Mouse (Mus musculus) small intestine, adult 2 months (tissue): ENCODE results near the gene Ptpre. TPM values are rescaled to one million over a fixed set of nuclear protein-coding genes. Genes with fewer than 3 reads are reported as not detected.

Experiments
- H3K27ac ChIP-seq: fragments of 200-500 bp; 2 replicates; pipeline ENCODE4 v1.5.1; 2012; ENCODE audit warnings: low read depth, low read length, control low read depth, inconsistent platforms; ENCODE audit not compliant: insufficient read depth
- H3K27me3 ChIP-seq: fragments of 200-500 bp; 2 replicates; pipeline ENCODE4 v1.6.1; 2012; ENCODE audit warnings: mild to moderate bottlenecking, moderate library complexity, low read length, inconsistent platforms; ENCODE audit not compliant: control insufficient read depth, insufficient read depth
- H3K36me3 ChIP-seq: fragments of 200-500 bp; 2 replicates; pipeline ENCODE4 v1.6.1; 2012; ENCODE audit warnings: mild to moderate bottlenecking, low read length, control low read depth, inconsistent platforms; ENCODE audit not compliant: control insufficient read depth, insufficient read depth
- H3K4me1 ChIP-seq: fragments of 200-500 bp; 2 replicates; pipeline ENCODE4 v1.6.1; 2012; ENCODE audit warnings: low read length, inconsistent platforms, mixed read lengths; ENCODE audit not compliant: control insufficient read depth, insufficient read depth, insufficient read length
- H3K4me3 ChIP-seq: fragments of 200-500 bp; 2 replicates; pipeline ENCODE4 v1.5.1; 2012; ENCODE audit warnings: low read depth, mild to moderate bottlenecking, control low read depth, inconsistent platforms, low read length, moderate library complexity
- CTCF ChIP-seq: fragments of 200-500 bp; IDR thresholded peaks from 2 replicates; pipeline ENCODE4 v1.5.1; 2012; ENCODE audit warnings: low read depth, mild to moderate bottlenecking, control low read depth, inconsistent platforms, low read length, moderate library complexity, mixed read lengths; ENCODE audit not compliant: insufficient replicate concordance, insufficient read length; ENCODE audit errors: extremely low read depth
- POLR2A ChIP-seq: fragments of 200-500 bp; IDR thresholded peaks from 2 replicates; pipeline ENCODE4 v1.6.1; 2012; ENCODE audit warnings: low read depth, mild to moderate bottlenecking, control low read depth, inconsistent platforms, low read length, moderate library complexity
- WGBS: fragments of 180-500 bp; shearing (Covaris S2); methylation state at CpG from one replicate; pipeline ENCODE4 v1.1.7; 2018; 5-methylcytosine and 5-hydroxymethylcytosine counted together
- polyA plus RNA-seq: library from polyadenylated mRNA; depleted of rRNA; stranded (reverse); fragments of >200 nt; gene quantifications from 2 replicates; pipeline ENCODE4 v1.2.3, GENCODE M21; 2012; rRNA removed

Ptpre gene
- 4.3 and 17.0 TPM in 2 replicates for polyA plus RNA-seq

DNA sequence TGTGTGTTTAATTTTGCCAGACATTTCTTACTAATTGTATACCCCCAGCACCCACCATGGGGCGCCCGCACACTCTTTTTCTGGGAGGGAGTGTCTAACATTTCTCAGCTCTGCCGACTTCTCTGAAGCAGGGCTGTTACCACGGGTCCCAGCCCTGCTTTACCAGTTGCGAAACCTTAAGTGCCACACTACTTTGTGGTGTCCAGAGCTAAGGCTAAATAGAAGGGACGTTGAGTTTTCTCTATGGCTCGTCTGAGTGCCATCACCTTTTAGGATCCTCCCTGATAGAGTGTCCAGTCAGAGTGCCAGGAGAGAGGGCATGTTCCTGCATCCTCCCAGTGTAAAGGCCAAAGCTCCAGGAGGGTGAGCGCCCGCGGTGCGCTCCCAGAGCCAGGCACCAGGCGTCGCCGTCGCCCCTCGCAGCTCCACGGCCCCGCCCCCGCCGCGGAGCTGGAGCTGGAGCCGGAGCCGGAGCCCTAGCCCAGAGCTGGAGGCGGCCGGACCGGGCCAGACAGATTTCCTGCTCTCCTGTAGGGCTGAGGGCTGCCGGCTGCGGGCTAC, at the start of gene Ptpre:
TSS of gene Ptpre (plus strand) at position 141 of the 561 bp plus-strand sequence.
- peak within 1 kb of the TSS; percentile 95 for H3K4me3 ChIP-seq

DNA sequence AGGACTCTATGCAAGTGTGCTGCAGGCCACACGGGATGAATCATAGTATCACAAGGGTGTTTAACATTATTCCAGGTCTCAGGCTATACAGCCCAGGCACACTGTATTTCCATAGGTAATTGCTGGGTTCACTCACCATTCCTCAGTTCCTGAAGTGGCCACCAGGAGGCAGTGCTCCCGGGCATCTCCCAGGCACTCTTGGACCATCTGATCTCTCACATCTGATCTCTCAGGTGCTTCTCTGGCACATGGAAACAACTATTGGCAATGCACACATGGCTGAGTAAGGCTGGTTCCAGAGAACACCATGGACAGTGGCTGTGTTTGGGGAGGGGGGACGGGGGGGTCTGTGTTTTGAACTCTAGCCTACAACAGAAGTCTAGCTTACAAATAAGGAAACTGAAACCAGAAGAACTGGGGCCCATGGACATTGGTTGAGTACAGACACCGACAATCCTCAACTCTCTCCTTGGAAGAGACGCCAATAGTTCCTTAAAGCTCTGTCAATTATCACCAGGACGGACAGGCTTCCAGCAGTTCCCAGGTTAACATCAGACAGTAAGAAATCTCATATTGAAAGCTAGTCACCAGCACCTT, 49.0 kb upstream of the Ptpre start:
- WGBS = 51% methylated on average over 6 of the region's 6 CpGs

More for the DNA sequence above, at the start of gene Ptpre:
- Histone ChIP-seq H3K27ac (peak within 1 kb of the TSS; percentile 48), H3K36me3 (no peaks in the 10 kb centered on the region), H3K4me1 (peaks cover 33% of the 10 kb centered on the region), H3K27me3 (no peaks in the 10 kb centered on the region)
- TF ChIP-seq POLR2A = peak; percentile 41; the same call in 1 of the 2 replicates
- TF ChIP-seq CTCF = peak; percentile 45; the same call in 1 of the 2 replicates
- 4% methylated on average over 27 of the region's 28 CpGs for WGBS

DNA sequence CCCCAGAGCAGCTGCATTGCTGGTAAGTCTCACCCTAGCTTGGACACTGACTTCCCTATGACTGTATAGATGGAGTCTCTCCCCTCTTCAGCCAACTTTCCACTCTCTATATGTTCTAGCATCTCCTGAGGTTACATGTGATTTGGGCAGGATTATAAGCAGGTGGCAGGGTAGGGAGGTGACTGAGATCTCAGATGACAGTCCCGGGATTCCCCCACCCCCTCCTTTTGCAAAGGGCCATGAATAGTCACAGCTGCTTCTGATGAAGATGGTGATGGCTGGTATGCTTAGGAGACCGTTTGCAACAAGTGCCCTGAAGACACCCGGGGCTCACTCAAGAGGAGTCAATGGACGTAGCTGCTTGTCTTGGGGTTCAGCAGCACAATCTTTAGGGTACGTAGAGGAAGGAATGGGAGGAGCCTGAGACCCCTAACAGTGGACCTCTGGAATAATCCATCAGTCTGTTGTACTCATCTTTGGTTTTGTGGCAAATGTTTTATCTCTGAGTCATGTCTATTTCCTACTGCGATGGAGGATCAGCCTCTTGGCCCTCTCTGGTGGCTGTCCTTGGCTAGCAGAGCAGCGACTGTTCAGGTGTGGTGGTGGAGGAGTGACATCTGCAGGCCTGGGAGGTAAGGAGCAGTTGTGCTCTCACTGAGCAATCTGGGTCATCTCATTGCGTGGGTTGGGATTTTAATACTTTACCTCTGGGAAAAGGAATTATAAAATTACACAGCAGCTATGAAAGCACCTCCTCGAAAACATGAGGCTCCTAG, 47.4 kb upstream of the Ptpre start:
- Histone ChIP-seq H3K27me3 (no peaks in the 10 kb centered on the region), H3K4me3 (no peak overlapping the region), H3K36me3 (no peaks in the 10 kb centered on the region), H3K4me1 (no peaks in the 10 kb centered on the region; the same call in 1 of the 2 replicates), H3K27ac (no peak overlapping the region)
- no peak for TF ChIP-seq CTCF
- TF ChIP-seq POLR2A = no peak
- 69% methylated on average over 9 of the region's 9 CpGs for WGBS

More for the DNA sequence above, 49.0 kb upstream of the Ptpre start:
- H3K27me3 ChIP-seq = no peaks in the 10 kb centered on the region
- no peak for TF ChIP-seq POLR2A
- TF ChIP-seq CTCF = peak; percentile 76; the same call in 1 of the 2 replicates
- no peak overlapping the region for H3K27ac ChIP-seq
- H3K36me3 ChIP-seq = no peaks in the 10 kb centered on the region
- H3K4me1 ChIP-seq = no peaks in the 10 kb centered on the region; the same call in 1 of the 2 replicates
- no peak overlapping the region for H3K4me3 ChIP-seq

DNA sequence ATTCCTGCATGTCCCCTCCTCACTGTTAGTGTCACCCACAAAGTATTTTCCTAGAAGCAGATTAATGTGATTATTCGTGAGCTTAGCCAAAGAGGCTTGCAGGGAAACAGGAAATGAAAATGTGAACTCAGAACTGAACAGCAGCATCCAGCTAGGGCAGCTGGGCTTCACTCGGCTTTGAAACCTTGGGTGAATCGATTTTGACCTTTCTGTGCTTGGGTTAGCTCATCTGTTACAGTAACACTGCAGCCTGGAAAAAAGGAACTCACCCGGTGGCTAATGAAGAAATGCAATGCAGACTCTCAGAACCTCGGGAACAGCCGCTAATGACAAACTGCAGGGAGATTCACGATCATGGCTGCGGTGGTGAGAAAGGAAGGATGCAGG, 46.8 kb upstream of the Ptpre start:
- no peaks in the 10 kb centered on the region for H3K36me3 ChIP-seq
- no peak overlapping the region for H3K27ac ChIP-seq
- 50% methylated on average over 8 of the region's 8 CpGs for WGBS
- no peaks in the 10 kb centered on the region for H3K27me3 ChIP-seq
- no peaks in the 10 kb centered on the region; the same call in 1 of the 2 replicates for H3K4me1 ChIP-seq
- TF ChIP-seq CTCF = no peak
- no peak for TF ChIP-seq POLR2A
- H3K4me3 ChIP-seq = no peak overlapping the region

DNA sequence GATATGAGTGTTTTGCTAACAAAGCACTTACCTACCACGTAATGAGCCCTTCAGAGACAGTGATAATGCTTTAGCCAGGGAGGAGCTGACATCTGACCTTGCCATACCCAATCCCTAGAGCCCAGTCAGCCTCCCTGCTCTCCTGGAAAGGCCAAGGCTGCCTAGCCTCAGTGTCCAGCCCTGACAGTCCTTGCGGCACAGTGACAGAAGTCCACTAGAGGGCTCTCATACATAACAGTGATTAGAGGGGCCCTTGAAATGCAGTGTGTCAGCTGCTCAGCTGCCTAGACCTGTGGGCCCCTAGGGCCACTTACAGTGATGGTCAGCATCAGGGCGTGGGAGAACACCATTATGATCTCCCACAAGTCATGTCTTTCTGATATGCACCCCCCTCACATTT, 42.0 kb upstream of the Ptpre start:
- Histone ChIP-seq H3K27me3 (no peaks in the 10 kb centered on the region), H3K4me1 (no peaks in the 10 kb centered on the region; the same call in 1 of the 2 replicates), H3K27ac (no peak overlapping the region), H3K4me3 (no peak overlapping the region), H3K36me3 (no peaks in the 10 kb centered on the region)
- TF ChIP-seq POLR2A = no peak
- TF ChIP-seq CTCF = peak; percentile 55; the same call in 1 of the 2 replicates
- 38% methylated on average over 3 of the region's 3 CpGs for WGBS

DNA sequence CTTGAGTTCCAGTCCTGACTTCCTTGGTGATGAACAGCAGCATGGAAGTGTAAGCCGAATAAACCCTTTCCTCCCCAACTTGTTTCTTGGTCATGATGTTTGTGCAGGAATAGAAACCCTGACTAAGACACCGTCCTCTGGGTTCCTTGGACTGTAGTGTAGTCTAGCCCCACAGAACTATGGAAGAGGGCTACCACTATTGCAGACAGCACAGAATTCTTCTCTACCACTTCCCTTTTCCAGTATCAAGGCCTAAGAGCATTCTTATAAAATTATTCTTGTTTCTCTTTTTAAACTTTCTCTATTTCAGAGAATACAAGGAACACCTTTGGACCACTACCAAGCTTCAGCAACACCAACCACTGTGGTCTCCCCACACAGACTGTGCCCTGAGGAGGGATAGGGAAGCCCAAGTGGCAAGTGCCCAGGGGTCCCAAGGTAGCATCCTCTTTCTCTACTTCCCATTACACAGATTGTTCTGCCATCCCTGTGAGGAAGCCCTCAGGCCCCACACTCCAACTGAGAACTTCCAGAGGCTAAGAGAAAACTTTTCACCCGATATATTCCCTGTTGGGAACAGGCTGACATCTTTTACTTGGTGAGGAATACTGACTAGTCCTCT, 38.6 kb upstream of the Ptpre start:
- Histone ChIP-seq H3K36me3 (no peaks in the 10 kb centered on the region), H3K4me3 (no peak overlapping the region), H3K4me1 (no peaks in the 10 kb centered on the region; the same call in 1 of the 2 replicates), H3K27me3 (no peaks in the 10 kb centered on the region), H3K27ac (no peak overlapping the region)
- WGBS = 88% methylated on average over 3 of the region's 3 CpGs
- TF ChIP-seq CTCF (no peak), POLR2A (no peak)
